Mouse (Mus musculus) heart, postnatal 0 days (tissue): ENCODE results near the gene Cpvl. TPM values are rescaled to one million over a fixed set of nuclear protein-coding genes. Genes with fewer than 3 reads are reported as not detected.
A peak's percentile ranks its signal among the peaks of the same experiment; 100 is the strongest.

ENCODE experiments used
- ATAC-seq: fragments of 200-750 bp; cut with Nextera tagmentation; 2 replicates; pipeline ENCODE4 v1.8.0; 2017; ENCODE audit warnings: low read depth, moderate number of reproducible peaks, moderate library complexity; ENCODE audit not compliant: insufficient read depth
- DNase-seq: peaks from one replicate; pipeline ENCODE4 v3.0.0-alpha.2; 2016; ENCODE audit warnings: low spot score
- H3K27ac ChIP-seq: fragments of 300-500 bp; sonication (generic); 2 replicates; pipeline ENCODE4 v1.5.1; 2014; ENCODE audit warnings: low read depth, mild to moderate bottlenecking
- H3K27me3 ChIP-seq: fragments of 300-500 bp; sonication (generic); 2 replicates; pipeline ENCODE4 v1.6.1; 2014; ENCODE audit warnings: low read length, mixed read lengths; ENCODE audit not compliant: control insufficient read depth, insufficient read depth
- H3K36me3 ChIP-seq: fragments of 300-500 bp; sonication (generic); replicated peaks from 2 replicates; pipeline ENCODE4 v1.6.1; 2014; ENCODE audit warnings: low read length, mixed read lengths; ENCODE audit not compliant: control insufficient read depth, insufficient read depth
- H3K4me1 ChIP-seq: fragments of 300-500 bp; sonication (generic); 2 replicates; pipeline ENCODE4 v1.6.1; 2014; ENCODE audit warnings: antibody characterized with exemption; ENCODE audit not compliant: control insufficient read depth, insufficient read depth
- H3K4me2 ChIP-seq: fragments of 300-500 bp; sonication (generic); 2 replicates; pipeline ENCODE4 v1.6.1; 2014; ENCODE audit warnings: low read depth, mild to moderate bottlenecking, low read length, moderate library complexity
- H3K4me3 ChIP-seq: fragments of 300-500 bp; sonication (generic); 2 replicates; pipeline ENCODE4 v1.5.1; 2014; ENCODE audit warnings: low read depth, low read length
- H3K9ac ChIP-seq: fragments of 300-500 bp; sonication (generic); replicated peaks from 2 replicates; pipeline ENCODE4 v1.6.1; 2014; ENCODE audit warnings: low read depth, low read length, mixed read lengths
- H3K9me3 ChIP-seq: fragments of 300-500 bp; sonication (generic); replicated peaks from 2 replicates; pipeline ENCODE4 v1.6.1; 2016; ENCODE audit warnings: low read length; ENCODE audit not compliant: control insufficient read depth
- CTCF ChIP-seq: IDR thresholded peaks from 2 replicates; pipeline ENCODE4 v1.5.1; 2016; ENCODE audit warnings: antibody characterized with exemption, control low read depth, low read depth
- EP300 ChIP-seq: IDR thresholded peaks from 2 replicates; pipeline ENCODE4 v1.6.1; 2016; ENCODE audit warnings: antibody characterized with exemption, low read depth
- WGBS: fragments of 180-500 bp; shearing (Covaris S2); extraction: QIAGEN DNeasy Blood & Tissue Kit; methylation state at CpG from one replicate; pipeline ENCODE4 v1.1.7; 2014; 5-methylcytosine and 5-hydroxymethylcytosine counted together
- polyA plus RNA-seq: library from polyadenylated mRNA; unstranded; fragments of >200 nt; fragmentation: Nextera tagmentation; extraction: Ambion mirVana; gene quantifications from 2 replicates; pipeline ENCODE4 v1.2.1, GENCODE M21; 2015
- total RNA-seq: library from RNA; depleted of rRNA; stranded (reverse); fragments of >200 nt; gene quantifications from 2 replicates; pipeline ENCODE4 v1.2.3, GENCODE M21; 2014; ENCODE audit warnings: low replicate concordance

Cpvl gene
- total and polyA plus RNA-seq, 2 experiments from 2014 or later, result not detected

DNA sequence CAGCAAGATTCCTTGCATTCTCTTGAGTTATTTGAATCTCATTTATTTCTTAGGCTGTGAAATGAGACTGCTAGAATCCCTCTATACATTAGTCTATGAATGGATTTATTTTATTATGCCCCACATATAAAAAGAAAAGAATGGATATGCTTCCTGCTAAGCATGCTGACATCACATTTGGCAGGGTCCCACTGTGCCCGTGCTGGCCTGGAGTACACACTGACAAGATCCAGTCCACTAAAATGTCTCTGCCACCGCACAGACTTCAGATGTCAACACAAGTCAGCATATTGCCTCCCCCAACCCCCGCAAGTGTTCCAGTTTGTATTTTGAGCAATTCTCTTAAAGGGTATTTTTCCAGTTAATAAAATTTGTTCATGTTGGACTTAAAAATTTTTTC, 13.9 kb upstream of the Cpvl start:
- Histone ChIP-seq H3K9me3 (0 out of 2 replicates have a peak, but pooled peaks cover 4% of the 10 kb centered on the region), H3K9ac (no peak overlapping the region), H3K4me3 (no peak overlapping the region), H3K36me3 (no peaks in the 10 kb centered on the region), H3K27ac (no peak overlapping the region), H3K27me3 (no peaks in the 10 kb centered on the region), H3K4me1 (no peaks in the 10 kb centered on the region), H3K4me2 (no peak overlapping the region)
- no peak for ATAC-seq
- no peak for DNase-seq
- 29% methylated on average over 3 of the region's 3 CpGs for WGBS
- TF ChIP-seq EP300, result no peak
- no peak for TF ChIP-seq CTCF

DNA sequence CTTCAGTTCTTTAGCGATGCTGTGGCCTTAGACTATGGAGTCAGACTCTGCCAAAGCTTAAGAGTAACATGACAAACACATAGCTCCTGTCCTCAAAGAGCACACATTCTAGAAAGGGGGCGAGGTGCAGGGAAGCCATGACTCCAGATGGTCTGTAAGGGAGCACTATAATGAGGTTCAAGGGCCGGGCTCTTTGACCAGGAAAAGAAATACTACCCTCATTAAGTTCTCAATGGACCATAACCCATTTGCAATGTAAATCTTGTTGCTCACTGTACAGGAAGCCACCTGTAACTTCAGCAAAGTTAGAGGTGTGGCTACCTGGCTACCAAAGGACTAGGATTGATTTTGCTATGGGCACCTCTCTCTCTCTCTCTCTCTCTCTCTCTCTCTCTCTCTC, 8.8 kb upstream of the Cpvl start:
- no peak overlapping the region for H3K4me2 ChIP-seq
- H3K27me3 ChIP-seq, result no peaks in the 10 kb centered on the region
- H3K27ac ChIP-seq, result no peak overlapping the region
- TF ChIP-seq EP300 (no peak), CTCF (no peak)
- H3K36me3 ChIP-seq, result no peaks in the 10 kb centered on the region
- 90% methylated on average over 3 of the region's 3 CpGs for WGBS
- ATAC-seq (no peak), DNase-seq (no peak)
- H3K9ac ChIP-seq, result no peak overlapping the region
- H3K4me3 ChIP-seq, result no peak overlapping the region
- H3K9me3 ChIP-seq, result no peaks in the 10 kb centered on the region
- H3K4me1 ChIP-seq, result no peaks in the 10 kb centered on the region

DNA sequence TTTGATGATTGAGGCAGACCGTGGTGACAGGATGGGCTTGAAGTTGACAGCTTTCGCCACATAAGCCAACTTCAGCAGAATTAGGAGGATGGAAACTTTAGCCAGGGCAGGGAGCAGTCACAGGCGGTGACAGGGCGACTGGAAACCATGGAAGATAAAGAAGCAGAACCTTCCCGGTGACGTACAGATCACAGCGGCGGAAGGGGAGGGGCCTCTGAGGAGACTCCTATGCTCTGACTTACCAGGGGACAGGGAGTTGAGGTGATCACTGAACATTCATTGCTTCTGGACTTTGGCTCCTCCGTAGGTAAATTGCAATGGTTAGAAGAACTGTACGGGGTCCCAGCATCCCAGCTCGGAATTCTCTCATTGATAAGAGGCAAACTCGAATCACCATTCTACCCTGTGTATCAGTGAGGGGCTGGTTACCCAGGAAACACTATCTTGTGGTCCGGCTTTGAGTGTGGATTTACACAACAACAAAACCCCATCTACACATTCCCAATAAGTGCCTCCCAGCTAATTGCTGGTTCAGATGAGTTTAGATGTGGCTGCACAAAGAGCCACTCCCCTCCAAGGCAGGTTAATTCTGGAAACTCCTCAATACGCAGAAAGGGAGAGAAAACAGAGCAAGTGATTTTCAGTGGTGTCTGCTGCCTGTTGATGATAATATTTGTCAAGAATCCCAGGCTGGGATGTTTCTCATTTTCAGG, 8.0 kb upstream of the Cpvl start:
- Histone ChIP-seq H3K4me2 (peak overlapping the region; percentile 65), H3K27me3 (no peaks in the 10 kb centered on the region), H3K9ac (no peak overlapping the region; the same call in 1 of the 2 replicates), H3K9me3 (no peaks in the 10 kb centered on the region), H3K27ac (no peak overlapping the region), H3K4me1 (no peaks in the 10 kb centered on the region), H3K36me3 (no peaks in the 10 kb centered on the region), H3K4me3 (peak overlapping the region; percentile 38)
- ATAC-seq (peak; percentile 82), DNase-seq (peak; percentile 65)
- TF ChIP-seq CTCF, result no peak
- no peak for TF ChIP-seq EP300
- 14% methylated on average over 14 of the region's 14 CpGs for WGBS

DNA sequence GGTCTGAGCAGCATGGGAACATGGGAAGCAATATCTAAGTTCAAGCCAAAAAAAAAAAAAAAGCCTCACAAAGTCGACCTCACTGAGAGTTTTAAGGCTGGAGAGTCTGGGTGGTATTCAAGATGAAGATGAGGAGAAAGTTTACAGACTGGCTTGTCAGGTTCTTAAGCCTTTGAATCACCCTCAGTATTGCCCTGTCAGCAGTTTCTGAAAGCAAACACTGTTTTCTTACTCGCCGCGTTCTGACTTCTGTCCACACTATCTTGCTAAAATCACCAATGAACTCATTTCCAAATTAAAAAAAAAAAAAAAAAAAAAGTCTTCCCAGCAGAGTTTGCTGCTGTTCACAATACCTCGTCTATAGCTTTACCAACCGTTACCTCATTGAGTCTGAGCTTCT, 5.3 kb upstream of the Cpvl start:
- WGBS, result 70% methylated on average over 6 of the region's 6 CpGs
- no peak for DNase-seq
- Histone ChIP-seq H3K9ac (no peak overlapping the region), H3K27ac (no peak overlapping the region), H3K4me3 (no peak overlapping the region), H3K9me3 (no peaks in the 10 kb centered on the region), H3K4me2 (no peak overlapping the region), H3K4me1 (no peaks in the 10 kb centered on the region), H3K27me3 (no peaks in the 10 kb centered on the region), H3K36me3 (no peaks in the 10 kb centered on the region)
- ATAC-seq, result no peak
- TF ChIP-seq CTCF (no peak), EP300 (no peak)

DNA sequence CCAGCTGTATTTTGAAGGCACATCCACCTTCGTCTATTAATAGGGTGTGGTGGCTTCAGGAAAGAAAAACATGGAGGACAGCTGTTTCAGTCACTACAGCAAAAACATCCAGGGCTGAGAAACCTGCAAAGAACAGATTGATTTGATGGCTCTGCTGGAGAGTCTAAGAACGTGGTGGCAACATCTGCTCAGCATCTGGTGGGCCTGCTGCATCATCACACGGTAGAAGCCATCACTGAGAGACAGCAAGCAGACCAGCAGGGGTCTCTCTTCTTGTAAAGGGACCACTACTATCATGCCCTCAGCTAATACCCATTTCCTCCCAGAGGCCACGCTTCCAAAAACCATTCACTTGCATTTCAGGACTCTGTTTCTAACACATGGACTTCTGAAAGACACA, 4.1 kb upstream of the Cpvl start:
- Histone ChIP-seq H3K4me2 (no peak overlapping the region), H3K36me3 (no peaks in the 10 kb centered on the region), H3K4me1 (no peaks in the 10 kb centered on the region), H3K9ac (no peak overlapping the region), H3K27ac (no peak overlapping the region), H3K27me3 (no peaks in the 10 kb centered on the region), H3K9me3 (no peaks in the 10 kb centered on the region), H3K4me3 (no peak overlapping the region)
- no peak for DNase-seq
- TF ChIP-seq CTCF (no peak), EP300 (no peak)
- ATAC-seq, result no peak
- WGBS, result 56% methylated on average over 4 of the region's 4 CpGs

DNA sequence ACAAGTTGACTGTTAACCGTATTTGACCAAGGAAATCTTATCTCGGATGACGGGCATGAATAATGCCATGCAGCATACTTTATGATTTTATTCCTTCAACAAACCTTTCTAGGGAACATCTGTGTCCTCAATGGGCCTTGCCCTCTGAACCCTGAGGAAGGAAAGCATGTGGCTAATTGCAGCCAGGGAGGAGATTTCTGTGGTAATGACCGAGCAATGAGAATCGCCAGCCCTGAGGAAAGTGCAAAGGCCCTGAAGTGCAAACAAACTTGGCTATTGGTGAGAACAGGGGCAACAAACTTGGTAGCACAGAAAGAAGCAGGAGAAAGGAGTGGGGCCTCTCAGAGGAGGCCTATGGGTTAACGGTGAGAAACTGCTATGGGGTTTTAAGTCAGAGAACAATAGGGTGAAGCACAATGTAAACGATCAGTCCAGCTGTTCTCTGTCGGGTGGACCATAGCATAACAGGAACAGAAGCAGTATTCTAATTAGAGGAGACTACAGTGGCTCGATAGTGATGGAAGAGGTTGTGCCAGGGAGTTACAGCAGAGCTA, 3.7 kb upstream of the Cpvl start:
- no peaks in the 10 kb centered on the region for H3K4me1 ChIP-seq
- DNase-seq (no peak), ATAC-seq (no peak)
- TF ChIP-seq EP300 (no peak), CTCF (no peak)
- 66% methylated on average over 9 of the region's 9 CpGs for WGBS
- no peak overlapping the region for H3K9ac ChIP-seq
- no peaks in the 10 kb centered on the region for H3K9me3 ChIP-seq
- H3K4me2 ChIP-seq, result no peak overlapping the region
- H3K27ac ChIP-seq, result no peak overlapping the region
- H3K36me3 ChIP-seq, result no peaks in the 10 kb centered on the region
- H3K4me3 ChIP-seq, result no peak overlapping the region
- H3K27me3 ChIP-seq, result no peaks in the 10 kb centered on the region
